Mouse (Mus musculus) small intestine, adult 2 months (tissue): ENCODE measurements around the gene Rpl19.

Source experiments
- CTCF ChIP-seq: fragments of 200-500 bp; IDR thresholded peaks from 2 replicates; pipeline ENCODE4 v1.5.1; 2012; ENCODE audit warnings: low read depth, mild to moderate bottlenecking, control low read depth, inconsistent platforms, low read length, moderate library complexity, mixed read lengths; ENCODE audit not compliant: insufficient replicate concordance, insufficient read length; ENCODE audit errors: extremely low read depth
- POLR2A ChIP-seq: fragments of 200-500 bp; IDR thresholded peaks from 2 replicates; pipeline ENCODE4 v1.6.1; 2012; ENCODE audit warnings: low read depth, mild to moderate bottlenecking, control low read depth, inconsistent platforms, low read length, moderate library complexity

- TF ChIP-seq POLR2A: no peak
- TF ChIP-seq CTCF: no peak
Measured at GRCm38 (mm10) chr11:98049672-98050519, 23.4 kb downstream of the Rpl19 start.
